Comparison of ENCODE assay signal across 8 mouse cellular contexts in genomic region chr2:120731167-120731862, GRCm38 (mm10).
A peak's percentile ranks its signal among the peaks of the same experiment; 100 is the strongest.
DNase-seq lines count a peak whose midpoint lies in the region; ATAC-seq lines count a peak whose summit lies in the region.

No protein-coding gene starts in this region.

- peak overlapping the region; percentile 92 for H3K27ac ChIP-seq in intestine, embryonic 14.5 days (ENCODE audit: low read depth)

- WGBS in intestine, embryonic 14.5 days: under 1% methylated on average over 61 of the region's 61 CpGs

- peak; percentile 95 for DNase-seq in adipocyte (ENCODE audit: low spot score)
- DNase-seq in embryo, embryonic 10 days (ENCODE audit: low spot score): peak; percentile 95
- DNase-seq in gastrocnemius, postnatal 14 days: peak; percentile 96
- peak; percentile 95 for DNase-seq in intestine, embryonic 14.5 days (ENCODE audit: low spot score)
- DNase-seq in left cerebral cortex, postnatal 14 days (ENCODE audit: low spot score in 2 of 2): peak; percentile 85 to 91
- DNase-seq in mesoderm, embryonic 11.5 days (ENCODE audit: low read depth, low spot score): peak; percentile 95
- peak; percentile 84 to 85 for DNase-seq in right cerebral cortex, postnatal 36 days (ENCODE audit: low spot score in 2 of 2)
- peak; percentile 96 for DNase-seq in yolk sac, embryonic 10.5 days (ENCODE audit: low spot score)

- peak overlapping the region; percentile 98 for H3K4me2 ChIP-seq in intestine, embryonic 14.5 days (ENCODE audit: low read length)

- H3K4me1 ChIP-seq in intestine, embryonic 14.5 days (replicated peaks; ENCODE audit: control insufficient read depth, insufficient read depth, low read length): peaks cover 20% of the 10 kb centered on the region

- peak overlapping the region; percentile 81 for H3K9ac ChIP-seq in intestine, embryonic 14.5 days (ENCODE audit: low read length)

- H3K9me3 ChIP-seq in intestine, embryonic 14.5 days (ENCODE audit: control insufficient read depth, low read length): no peaks in the 10 kb centered on the region

- H3K4me3 ChIP-seq in intestine, embryonic 14.5 days (ENCODE audit: low read depth, low read length): peak overlapping the region; percentile 90

- H3K36me3 ChIP-seq in intestine, embryonic 14.5 days (ENCODE audit: control insufficient read depth, insufficient read depth, low read length): peaks cover 26% of the 10 kb centered on the region

- ATAC-seq in intestine, embryonic 14.5 days (replicated peaks; ENCODE audit: low FRiP score, low TSS enrichment, low read depth): peak; percentile 99

- intact Hi-C loops in gastrocnemius, postnatal 14 days (cut with DNase I; ENCODE audit: low total_unique reads): no loop called here
- intact Hi-C loops in left cerebral cortex, postnatal 14 days (cut with DNase I): loop anchor here (2.0 kb wide), 1 partner anchor 139 kb away; no protein-coding TSS in a partner anchor

- H3K27me3 ChIP-seq in intestine, embryonic 14.5 days (replicated peaks; ENCODE audit: control insufficient read depth, insufficient read depth, low read length): no peaks in the 10 kb centered on the region

Comparison
In these comparisons a context has a peak if more than half of its experiments do, and no peak if none do; other contexts are left out.
1. Peak in every context shown above with its lines: DNase-seq, ATAC-seq, H3K4me3 ChIP-seq and H3K27ac ChIP-seq.